Mouse (Mus musculus): ENCODE measurements around the gene Psmb9.

Gene Psmb9

DNA sequence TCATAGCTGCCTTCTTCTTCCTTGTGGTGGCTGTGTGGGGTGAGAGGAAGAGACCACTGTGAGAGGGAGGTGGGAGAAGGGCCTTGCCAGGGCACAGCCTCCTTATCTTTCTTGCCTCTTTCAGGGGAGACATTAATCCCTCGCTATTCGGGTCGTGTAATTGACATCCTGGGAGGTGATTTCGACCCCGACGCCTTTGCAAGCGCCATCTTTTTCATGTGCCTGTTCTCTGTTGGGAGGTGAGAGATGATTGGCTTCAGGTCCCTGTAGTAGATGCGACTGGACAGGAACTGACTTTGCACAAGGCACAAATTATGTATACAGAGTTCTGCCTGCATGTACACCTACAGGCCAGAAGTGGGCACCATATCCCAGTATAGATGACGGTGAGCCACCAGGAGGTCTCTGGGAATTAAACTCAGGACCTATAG, 18.2 kb upstream of the Psmb9 start:
- WGBS, result 29% methylated on average over 9 of the region's 9 CpGs

DNA sequence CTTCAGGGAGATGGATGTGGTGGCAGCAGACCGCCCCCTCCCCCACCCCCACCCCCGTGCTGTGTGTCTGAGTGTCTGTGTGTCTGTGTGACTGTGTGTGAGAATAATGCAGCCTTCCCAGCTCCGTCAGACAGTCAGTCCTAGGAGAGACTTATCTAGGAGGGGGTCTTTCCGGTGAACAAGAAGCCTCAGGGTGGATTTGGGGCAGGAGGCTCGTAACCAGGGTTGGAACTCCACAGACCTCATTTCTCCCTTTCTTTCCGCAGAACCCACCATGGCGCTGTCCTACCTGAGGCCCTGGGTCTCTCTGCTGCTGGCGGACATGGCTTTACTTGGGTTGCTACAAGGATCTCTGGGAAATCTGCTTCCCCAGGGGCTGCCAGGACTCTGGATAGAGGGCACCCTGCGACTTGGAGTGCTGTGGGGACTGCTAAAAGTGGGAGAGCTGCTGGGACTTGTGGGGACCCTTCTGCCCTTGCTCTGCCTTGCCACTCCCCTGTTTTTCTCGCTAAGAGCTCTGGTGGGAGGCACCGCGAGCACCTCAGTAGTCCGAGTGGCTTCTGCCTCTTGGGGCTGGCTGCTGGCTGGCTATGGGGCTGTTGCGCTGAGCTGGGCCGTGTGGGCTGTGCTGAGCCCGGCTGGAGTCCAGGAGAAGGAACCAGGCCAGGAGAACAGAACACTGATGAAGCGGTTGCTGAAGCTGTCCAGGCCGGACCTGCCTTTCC, 17.6 kb upstream of the Psmb9 start:
- WGBS, result 21% methylated on average over 18 of the region's 18 CpGs

DNA sequence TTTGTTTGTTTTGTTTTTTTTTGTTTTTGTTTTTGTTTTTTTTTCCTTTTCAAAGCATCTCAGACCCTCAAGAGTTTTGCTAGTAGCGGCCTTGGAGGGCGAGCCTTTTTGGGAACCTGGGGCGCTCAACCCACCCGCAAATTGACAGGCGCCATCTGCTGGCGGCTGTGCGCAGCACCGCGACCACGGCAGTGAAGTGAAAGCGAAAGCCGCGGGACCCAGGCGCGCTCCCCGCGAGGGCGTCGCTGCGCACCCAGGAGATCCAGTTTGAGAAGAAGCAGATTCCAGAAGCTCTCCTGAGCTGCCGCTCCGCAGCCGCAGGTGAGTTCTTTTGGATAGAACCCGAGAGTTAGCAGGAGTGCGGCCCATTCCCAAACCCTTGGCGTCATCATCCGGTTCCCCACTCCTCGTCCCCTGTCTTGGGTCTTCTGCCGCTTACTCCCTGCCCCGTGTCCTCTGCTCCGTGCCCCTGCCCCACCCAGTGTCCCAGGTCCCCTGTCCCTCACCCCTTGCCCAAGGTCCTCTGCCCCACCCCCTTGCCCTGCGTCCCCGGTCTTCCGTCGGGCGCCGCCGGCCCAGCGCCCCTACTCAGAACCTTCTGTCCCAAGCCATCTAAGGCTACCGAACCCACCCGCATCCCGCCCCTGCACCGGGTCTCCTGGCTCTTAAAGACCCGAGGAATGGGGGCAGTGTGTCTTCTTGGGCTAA, 16.9 kb upstream of the Psmb9 start:
- under 1% methylated on average over 44 of the region's 44 CpGs for WGBS

DNA sequence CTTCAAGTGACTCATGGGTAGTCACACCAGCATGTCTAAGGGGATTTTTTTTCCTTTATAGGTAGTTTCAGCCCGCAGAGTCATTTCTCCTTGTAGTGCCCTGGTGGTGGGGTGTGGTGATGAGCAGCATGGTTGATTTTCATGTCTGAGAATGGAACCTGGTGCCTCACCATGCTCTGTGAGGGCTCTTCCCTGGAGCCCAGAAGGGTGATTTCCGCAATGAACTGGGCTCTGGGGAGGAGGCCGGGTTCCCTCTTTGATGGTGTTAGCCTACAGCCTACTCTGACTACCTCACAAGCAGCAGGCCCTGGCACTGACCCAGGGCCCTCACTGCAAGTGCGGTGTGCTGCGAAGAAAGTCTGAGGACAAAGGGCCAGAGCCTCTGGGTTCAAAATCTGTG, 15.9 kb upstream of the Psmb9 start, which contains the start of gene Tap2:
Gene Tap2, plus strand, starts transcription at position 84 of the 400 bp plus-strand sequence.
- 70% methylated on average over 5 of the region's 5 CpGs for WGBS

DNA sequence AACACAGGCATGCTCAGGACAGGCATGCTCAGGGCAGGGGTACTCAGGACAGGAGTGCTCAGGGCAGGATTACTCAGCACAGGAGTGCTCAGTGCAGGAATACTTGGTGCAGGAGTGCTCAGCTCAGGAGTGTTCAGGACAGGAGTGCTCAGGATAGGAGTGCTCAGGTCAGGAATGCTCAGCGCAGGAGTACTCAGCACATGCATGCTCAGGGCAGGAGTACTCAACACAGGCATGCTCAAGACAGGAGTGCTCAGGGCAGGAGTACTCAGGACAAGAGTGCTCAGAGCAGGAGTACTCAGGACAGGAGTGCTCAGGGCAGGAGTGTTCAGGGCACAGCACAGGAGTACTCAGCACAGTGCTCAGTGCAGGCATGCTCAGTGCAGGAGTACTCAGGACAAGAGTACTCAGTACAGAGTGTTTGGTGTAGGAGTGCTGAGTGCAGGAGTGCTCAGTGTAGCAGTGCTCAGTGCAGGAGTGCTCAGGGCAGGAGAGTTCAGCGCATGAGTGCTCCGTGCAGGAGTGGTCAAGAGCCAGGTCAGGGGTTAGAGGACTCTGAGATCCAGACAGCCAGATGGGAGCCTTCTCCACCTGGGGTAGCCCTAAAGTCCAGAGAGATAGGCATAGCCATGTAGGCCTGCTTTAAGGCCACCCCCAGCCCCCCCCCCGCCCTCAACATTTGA, 15.3 kb upstream of the Psmb9 start:
- 87% methylated on average over 4 of the region's 4 CpGs for WGBS

DNA sequence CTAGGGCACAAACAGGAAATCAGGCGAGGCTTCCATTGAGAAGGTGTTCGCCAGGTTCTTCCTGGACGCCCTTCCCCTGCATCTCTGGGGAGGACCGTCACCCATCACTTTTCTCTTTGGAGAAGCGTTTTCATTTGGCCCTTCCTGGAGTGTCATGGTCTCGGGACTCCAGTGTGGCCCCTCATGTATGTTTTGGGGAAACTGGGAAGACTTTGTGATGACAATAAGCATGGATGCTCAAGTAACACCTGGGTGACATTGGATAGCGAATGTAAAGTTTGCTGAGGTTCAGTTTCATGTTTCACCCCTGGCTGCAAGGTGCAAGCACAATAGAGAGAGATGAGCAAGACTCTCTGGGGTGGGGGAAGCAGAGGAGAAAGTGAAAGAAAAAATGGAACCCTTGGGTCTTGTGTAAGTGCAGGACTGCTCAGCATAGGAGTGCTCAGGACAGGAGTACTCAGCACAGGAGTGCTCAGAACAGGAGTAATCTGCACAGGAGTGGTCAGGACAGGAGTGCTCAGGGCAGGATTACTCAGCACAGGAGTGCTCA, 14.0 kb upstream of the Psmb9 start:
- 86% methylated on average over 7 of the region's 7 CpGs for WGBS

DNA sequence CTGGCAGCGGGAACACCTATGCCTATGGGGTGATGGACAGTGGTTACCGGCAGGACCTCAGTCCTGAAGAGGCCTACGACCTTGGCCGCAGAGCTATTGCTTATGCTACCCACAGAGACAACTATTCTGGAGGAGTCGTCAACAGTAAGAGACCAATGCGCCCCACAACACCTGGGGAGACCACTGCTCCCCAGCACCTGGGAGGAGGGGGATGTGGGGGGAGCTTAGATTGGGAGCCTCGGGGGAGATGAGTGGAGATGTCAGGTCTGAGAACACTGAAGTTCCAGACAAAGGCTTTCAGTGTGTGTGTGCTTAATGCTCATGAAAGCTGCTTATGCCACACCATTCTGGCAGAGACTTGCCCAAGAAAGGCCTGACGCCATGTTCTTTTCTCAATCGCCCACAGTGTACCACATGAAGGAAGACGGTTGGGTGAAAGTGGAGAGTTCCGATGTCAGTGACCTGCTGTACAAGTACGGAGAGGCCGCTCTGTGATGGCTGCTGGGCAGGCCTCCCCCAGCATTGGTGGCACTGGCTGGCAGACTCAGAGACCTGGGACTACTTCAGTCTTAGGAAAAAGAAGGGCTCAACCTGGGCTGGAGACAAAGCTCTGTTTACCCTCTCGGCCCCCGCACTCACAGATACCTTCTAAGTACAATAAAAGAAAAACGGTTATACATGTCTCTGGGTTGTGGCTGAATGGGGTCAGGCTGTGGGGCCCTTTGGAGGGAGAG, 13.4 kb upstream of the Psmb9 start:
- 93% methylated on average over 16 of the region's 16 CpGs for WGBS

DNA sequence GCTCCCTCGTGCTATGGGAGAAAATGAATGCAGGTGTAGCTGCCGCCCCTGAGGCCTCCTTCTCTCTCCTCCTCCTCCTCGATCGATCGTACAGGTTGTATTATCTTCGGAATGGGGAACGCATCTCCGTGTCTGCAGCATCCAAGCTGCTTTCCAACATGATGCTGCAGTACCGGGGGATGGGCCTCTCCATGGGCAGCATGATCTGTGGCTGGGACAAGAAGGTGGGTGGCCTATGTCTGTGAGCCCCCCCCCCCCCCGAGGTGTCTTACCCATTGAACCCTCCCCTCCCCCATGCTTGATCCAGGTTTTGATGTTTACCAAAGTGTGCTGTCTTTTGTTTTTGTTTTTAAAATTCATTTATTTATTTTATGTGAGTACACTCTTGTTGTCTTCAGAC, 12.5 kb upstream of the Psmb9 start:
- 88% methylated on average over 10 of the region's 10 CpGs for WGBS

DNA sequence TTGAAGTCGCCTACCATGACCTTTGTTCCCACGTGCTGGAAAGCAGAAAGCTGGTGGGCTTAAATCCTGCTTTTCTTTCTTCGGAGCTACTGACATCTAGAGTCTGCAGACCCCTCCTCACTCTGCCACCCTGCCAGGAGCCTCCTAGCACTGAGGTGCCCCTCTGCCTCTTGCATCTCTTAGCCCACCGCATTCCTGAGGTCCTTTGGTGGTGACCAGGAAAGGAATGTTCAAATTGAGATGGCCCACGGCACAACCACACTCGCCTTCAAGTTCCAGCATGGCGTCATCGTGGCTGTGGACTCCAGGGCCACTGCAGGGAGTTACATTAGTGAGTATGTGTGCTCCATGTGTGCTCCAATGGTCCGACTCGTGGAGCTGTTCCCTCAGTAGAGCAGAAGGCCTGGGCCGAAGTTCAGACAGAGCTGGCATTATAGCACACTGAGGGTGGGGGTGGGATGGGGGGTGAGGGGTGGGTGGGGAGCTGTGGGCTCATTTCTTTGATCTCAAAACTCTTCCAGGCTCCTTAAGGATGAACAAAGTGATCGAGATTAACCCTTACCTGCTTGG, 11.6 kb upstream of the Psmb9 start:
- 78% methylated on average over 12 of the region's 12 CpGs for WGBS

DNA sequence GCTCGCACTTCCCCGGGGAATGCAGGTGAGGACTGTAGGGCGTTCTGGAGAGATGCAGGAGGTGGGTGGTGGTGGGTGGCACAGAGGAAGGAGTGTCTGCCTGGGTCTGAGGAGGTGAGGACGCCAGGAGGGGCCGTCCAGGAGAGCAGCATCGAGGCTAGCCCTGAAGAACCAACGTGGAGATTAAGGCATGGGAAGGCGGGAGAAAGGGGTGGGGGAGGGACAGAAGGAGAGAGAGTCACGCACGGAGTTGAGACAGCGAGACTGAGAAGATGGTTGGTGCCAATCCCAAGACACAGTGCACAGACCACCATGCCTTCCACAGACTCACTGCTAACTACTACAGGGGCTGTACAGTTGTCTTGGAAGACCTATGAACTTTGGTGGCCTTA, 11.0 kb upstream of the Psmb9 start:
- WGBS, result 13% methylated on average over 11 of the region's 11 CpGs

DNA sequence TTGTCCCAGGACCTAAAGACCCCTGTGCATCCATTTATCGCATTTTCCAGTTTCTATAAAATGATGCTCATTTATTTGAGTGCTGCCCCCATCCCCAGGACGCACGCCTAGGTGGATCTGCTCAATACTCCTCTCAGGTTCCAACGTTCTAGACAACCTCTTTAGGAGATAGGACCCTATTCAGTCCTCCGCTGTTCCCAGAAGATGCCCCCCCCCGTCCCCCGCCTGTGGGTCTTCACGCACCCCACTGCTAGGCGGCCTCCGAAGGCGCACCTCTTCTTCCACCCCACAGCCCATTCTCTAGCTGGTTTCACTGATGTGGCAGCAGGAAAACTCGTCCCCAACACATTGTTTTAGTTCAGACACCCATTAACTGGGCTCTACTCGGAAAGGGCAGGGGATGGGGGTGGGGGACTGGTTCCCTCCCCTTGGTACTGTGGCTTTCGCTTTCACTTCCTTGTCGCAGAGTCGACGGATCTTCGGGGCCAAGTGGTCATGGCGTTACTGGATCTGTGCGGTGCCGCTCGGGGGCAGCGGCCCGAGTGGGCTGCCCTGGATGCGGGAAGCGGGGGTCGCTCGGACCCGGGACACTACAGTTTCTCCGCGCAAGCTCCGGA, 10.4 kb upstream of the Psmb9 start:
- WGBS, result 1% methylated on average over 32 of the region's 32 CpGs

DNA sequence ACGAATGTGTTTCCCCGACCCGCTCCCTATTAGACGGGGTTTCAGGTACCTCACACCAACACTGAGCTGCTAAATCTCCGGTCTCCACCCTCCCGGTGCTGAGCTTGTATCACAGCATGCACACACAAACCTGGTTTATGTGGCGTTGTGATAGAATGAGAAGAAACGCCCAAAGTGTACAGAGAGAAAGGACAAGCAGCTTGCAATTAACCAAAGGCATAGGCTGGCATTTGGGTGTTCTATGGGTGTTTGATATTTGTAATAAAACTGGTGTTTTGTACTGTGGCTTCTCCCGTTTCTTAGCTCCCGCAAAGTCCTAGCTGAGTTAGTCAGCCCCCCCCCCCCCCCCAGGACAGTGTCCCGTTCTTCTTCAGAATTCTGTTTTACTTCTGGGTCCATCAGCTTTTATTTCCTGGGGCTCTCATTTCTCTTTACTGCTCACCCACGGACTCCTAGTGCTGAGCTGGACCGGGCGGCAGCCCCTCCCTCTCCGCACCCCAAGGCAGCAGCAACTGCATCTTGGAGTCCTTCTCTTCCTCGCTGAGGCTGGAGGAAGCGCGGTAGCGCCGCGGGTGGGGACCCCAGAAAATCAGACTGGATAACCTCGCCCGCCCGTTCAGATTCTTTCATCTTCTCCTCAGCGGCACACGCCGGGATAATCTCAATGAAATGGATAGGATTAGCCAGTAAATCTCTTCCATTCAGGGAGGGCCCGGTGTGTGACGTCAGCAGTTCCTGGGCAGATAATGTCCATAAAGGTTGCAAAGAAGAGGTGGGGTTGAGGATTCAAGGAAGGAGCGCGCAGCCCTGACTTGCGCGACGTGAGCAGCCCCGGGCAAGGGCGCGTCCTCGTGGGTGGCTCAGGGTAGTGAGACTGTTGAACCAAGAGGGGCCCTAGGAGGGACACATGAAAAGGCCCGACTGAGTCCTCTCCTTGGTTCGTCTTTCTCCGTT, 9.7 kb upstream of the Psmb9 start, which contains the start of gene Psmb8:
Gene Psmb8, plus strand, starts transcription at position 781 of the 954 bp plus-strand sequence.
- WGBS, result 8% methylated on average over 41 of the region's 41 CpGs

DNA sequence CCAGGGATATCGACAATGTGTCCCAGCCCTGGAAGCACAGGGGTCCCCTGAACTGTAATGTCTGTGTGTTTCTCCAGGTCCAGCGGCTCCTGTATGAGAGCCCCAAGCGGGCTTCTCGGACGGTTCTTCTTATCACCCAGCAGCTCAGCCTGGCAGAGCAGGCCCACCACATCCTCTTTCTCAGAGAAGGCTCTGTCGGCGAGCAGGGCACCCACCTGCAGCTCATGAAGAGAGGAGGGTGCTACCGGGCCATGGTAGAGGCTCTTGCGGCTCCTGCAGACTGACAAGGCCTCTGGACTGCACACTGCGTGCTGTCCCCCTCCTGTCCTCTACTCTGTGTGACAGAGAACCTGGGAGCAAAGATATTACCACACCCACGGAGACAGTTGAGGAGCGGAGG, 8.9 kb upstream of the Psmb9 start:
- 61% methylated on average over 12 of the region's 12 CpGs for WGBS

DNA sequence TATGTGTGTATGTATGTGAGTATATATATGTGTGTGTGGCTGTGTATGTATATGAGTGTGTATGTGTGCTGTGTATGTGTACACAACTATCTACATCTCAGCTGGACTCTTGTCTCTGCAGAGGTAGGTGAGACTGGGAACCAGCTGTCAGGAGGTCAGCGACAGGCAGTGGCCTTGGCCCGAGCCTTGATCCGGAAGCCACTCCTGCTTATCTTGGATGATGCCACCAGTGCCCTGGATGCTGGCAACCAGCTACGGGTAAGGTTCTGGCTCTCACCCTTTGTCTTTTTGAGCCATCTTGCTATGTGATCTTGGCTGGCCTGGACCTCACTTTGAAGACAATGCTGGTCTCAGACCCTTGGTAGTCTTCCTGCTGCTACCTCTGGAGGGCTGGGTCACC, 7.2 kb upstream of the Psmb9 start:
- WGBS, result 86% methylated on average over 4 of the region's 4 CpGs

DNA sequence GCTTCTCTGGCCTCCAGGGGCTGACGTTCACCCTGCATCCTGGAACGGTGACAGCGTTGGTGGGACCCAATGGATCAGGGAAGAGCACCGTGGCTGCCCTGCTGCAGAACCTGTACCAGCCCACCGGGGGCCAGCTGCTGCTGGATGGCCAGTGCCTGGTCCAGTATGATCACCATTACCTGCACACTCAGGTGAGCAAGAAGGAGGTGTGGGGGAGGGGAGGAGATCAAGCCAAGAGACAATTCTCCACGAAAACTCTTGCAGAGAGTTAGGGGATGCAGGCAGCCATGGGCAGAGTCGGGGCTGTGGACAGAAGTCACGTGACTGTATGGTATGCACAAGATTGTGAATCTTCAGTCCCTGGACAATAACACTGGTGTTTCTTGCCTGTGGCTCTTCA, 5.9 kb upstream of the Psmb9 start:
- 63% methylated on average over 8 of the region's 8 CpGs for WGBS

DNA sequence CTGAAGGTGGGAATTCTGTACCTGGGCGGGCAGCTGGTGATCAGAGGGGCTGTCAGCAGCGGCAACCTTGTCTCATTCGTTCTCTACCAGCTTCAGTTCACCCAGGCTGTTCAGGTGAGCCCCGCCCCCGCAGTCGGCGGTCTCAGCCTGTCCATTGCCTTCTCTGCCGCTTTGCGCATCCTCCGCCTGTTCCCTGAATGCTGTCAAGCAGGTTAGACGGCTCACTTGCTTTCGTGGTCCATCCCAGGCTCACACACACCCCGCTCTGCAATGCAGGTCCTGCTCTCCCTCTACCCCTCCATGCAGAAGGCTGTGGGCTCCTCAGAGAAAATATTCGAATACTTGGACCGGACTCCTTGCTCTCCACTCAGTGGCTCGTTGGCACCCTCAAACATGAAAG, 5.3 kb upstream of the Psmb9 start:
- 42% methylated on average over 16 of the region's 16 CpGs for WGBS

DNA sequence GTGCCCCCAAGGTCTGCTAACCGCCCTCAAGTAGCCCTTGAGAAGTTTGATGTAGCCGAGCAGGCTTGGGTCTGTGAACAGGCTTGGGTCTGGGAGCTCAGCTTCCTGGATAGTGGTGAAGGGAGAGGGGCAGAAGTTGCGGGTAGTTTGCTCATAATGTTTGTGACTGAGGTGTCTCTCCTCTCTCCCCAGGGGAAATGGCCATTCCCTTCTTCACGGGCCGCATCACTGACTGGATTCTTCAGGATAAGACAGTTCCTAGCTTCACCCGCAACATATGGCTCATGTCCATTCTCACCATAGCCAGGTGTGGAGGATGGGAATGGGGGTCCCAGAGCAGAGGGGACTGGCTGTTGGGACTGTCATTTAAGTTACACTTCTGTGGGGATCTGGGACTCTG, 1.4 kb upstream of the Psmb9 start:
- 90% methylated on average over 6 of the region's 6 CpGs for WGBS

DNA sequence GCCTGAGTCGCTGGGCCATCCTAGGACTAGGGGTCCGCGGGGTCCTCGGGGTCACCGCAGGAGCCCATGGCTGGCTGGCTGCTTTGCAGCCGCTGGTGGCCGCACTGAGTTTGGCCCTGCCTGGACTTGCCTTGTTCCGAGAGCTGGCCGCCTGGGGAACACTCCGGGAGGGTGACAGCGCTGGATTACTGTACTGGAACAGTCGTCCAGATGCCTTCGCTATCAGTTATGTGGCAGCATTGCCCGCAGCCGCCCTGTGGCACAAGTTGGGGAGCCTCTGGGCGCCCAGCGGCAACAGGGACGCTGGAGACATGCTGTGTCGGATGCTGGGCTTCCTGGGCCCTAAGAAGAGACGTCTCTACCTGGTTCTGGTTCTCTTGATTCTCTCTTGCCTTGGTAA, 446 bp upstream of the Psmb9 start:
- WGBS, result 9% methylated on average over 20 of the region's 20 CpGs

DNA sequence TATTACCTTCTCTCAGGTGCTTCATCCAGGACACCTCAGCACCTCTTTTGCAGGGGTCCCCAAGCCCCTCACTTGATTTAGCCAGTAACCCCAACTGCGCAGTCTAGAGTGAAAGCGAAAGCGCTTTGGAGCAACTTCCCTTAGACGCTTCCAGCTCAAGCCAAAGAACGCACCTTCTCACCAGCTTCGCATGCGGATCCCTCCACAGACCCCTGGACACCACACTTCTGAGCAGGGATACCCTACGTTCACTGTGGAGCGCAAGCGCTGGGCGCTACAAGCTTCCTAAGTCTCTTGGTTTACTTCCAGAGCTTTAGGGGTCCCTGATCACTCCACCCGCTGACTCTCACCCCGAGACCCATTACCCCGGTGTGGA, 691 bp downstream of the Psmb9 start:
- 5% methylated on average over 14 of the region's 14 CpGs for WGBS

DNA sequence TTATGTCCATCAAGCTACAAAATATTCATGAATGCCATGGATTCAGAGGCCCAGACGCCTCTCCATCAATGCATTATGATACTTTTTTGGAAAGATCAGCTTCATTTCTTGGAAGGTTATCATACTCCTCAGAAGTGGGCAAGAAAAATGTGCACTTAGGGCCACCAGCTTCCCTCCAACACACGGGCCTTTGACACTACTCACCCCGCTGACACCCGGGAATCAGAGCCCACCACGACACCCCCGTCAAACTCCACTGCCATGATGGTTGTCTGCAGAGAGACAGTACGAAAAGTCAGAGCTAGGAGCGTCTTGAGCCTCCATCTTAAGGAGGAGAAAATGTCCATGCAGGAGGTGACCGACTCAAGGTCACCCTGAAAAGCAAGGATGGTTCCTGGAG, 2.0 kb downstream of the Psmb9 start:
- 95% methylated on average over 9 of the region's 9 CpGs for WGBS

Data from cerebral cortex, adult 2 months (tissue).